Mouse (Mus musculus) cerebral cortex, adult 2 months (tissue): ENCODE measurements around the gene CK137956.

ENCODE experiments used
- WGBS: fragments of 180-500 bp; shearing (Covaris S2); methylation state at CpG from one replicate; pipeline ENCODE4 v1.1.7; 2018; 5-methylcytosine and 5-hydroxymethylcytosine counted together

Gene CK137956

GRCm38 (mm10) chr4:127913551-127913950 lies 57.2 kb downstream of the CK137956 start:
- 88% methylated on average over 7 of the region's 7 CpGs for WGBS

- WGBS = 50% methylated on average over 8 of the region's 8 CpGs
Measured at GRCm38 (mm10) chr4:127907151-127907550, 63.6 kb downstream of the CK137956 start.

- WGBS = 75% methylated on average over 3 of the region's 3 CpGs
Measured at GRCm38 (mm10) chr4:127903954-127904353, 66.8 kb downstream of the CK137956 start.

GRCm38 (mm10) chr4:127900893-127901456 lies 69.8 kb downstream of the CK137956 start:
- WGBS = 79% methylated on average over 7 of the region's 7 CpGs

GRCm38 (mm10) chr4:127889071-127889470 lies 81.7 kb downstream of the CK137956 start:
- WGBS = 82% methylated on average over 7 of the region's 7 CpGs

GRCm38 (mm10) chr4:127878966-127879365 lies 91.8 kb downstream of the CK137956 start:
- WGBS = 97% methylated on average over 8 of the region's 8 CpGs
